In genomic region chr1:193949817-193950216, GRCm38 (mm10) we compare ENCODE assay signal across 16 mouse cellular contexts.
"Had no signal": no experiment of that assay in that cellular context is flagged by ENCODE, and none has a peak within 500 bp of the region (broad histone marks: within the 10 kb centered on the region; RNA-seq: fewer than 3 reads in every experiment).

No protein-coding gene starts in this region.

- H3K27me3 ChIP-seq: kidney, embryonic 15.5 days; liver, embryonic 13.5 days; lung, embryonic 15.5 days; megakaryocyte, embryonic 14.5 days had no signal

- H3K4me2 ChIP-seq: kidney, embryonic 15.5 days; limb, embryonic 12.5 days; liver, embryonic 13.5 days; lung, embryonic 15.5 days; midbrain, embryonic 11.5 days had no signal

- ATAC-seq: liver, postnatal 0 days; midbrain, embryonic 16.5 days had no signal

- DNase-seq: kidney, postnatal 14 days; layer of hippocampus, adult 9-11 months; liver; liver, embryonic 13.5 days; liver, postnatal 0 days; lung, postnatal 14 days; thymus, adult 18-20 months; thymus, postnatal 14 days had no signal

- H3K36me3 ChIP-seq: kidney, embryonic 15.5 days; limb, embryonic 12.5 days; liver, embryonic 13.5 days; lung, embryonic 15.5 days had no signal

- H3K9me3 ChIP-seq: kidney, embryonic 15.5 days; limb, embryonic 12.5 days; liver, embryonic 13.5 days; lung, embryonic 15.5 days; megakaryocyte, embryonic 14.5 days had no signal

- H3K9ac ChIP-seq: kidney, embryonic 15.5 days; limb, embryonic 12.5 days; liver, embryonic 13.5 days; liver, postnatal 0 days; lung, embryonic 15.5 days had no signal

- H3K4me1 ChIP-seq: kidney, embryonic 15.5 days; limb, embryonic 12.5 days; liver, embryonic 13.5 days; lung, embryonic 15.5 days; megakaryocyte, embryonic 14.5 days had no signal

- H3K27ac ChIP-seq: kidney, embryonic 15.5 days; limb, embryonic 12.5 days; liver, embryonic 13.5 days; lung, embryonic 15.5 days; macrophage; stomach, postnatal 0 days had no signal

- H3K4me3 ChIP-seq: kidney, embryonic 15.5 days; limb, embryonic 12.5 days; liver, embryonic 13.5 days; lung, embryonic 15.5 days; megakaryocyte, embryonic 14.5 days had no signal
